Mouse (Mus musculus): Measurements from ENCODE around the gene Sema3c. TPM values are rescaled to one million over a fixed set of nuclear protein-coding genes. Genes with fewer than 3 reads are reported as not detected.

Sema3c gene
- total and polyA plus RNA-seq, 2 experiments from 2014 or later, result 12.8 to 26.8 TPM

- H3K9ac ChIP-seq (replicated peaks; ENCODE audit: low read length, poor library complexity, severe bottlenecking), result no peak overlapping the region
- no peak for ATAC-seq (ENCODE audit: low FRiP score)
- no peaks in the 10 kb centered on the region for H3K27me3 ChIP-seq (ENCODE audit: insufficient read depth, low read length)
- no peak overlapping the region for H3K4me2 ChIP-seq (ENCODE audit: low read depth, low read length, poor library complexity, severe bottlenecking)
- no peak for DNase-seq (ENCODE audit: low spot score)
- H3K4me3 ChIP-seq (ENCODE audit: low read depth, low read length), result no peak overlapping the region
- H3K4me1 ChIP-seq (ENCODE audit: insufficient read depth, low read length), result no peaks in the 10 kb centered on the region
- no peak for TF ChIP-seq CTCF (IDR thresholded peaks at IDR 0.05)
- no peaks in the 10 kb centered on the region for H3K36me3 ChIP-seq (ENCODE audit: insufficient read depth, low read length)
- H3K27ac ChIP-seq (ENCODE audit: low read depth, low read length), result no peak overlapping the region
- 87% methylated on average over 5 of the region's 5 CpGs for WGBS
- H3K9me3 ChIP-seq (ENCODE audit: low read length), result peaks cover 3% of the 10 kb centered on the region; the same call in 1 of the 2 replicates
These were observed 154.0 kb downstream of the Sema3c start for GRCm38 (mm10) chr5:17728047-17728446.

- H3K4me2 ChIP-seq (ENCODE audit: low read depth, low read length, poor library complexity, severe bottlenecking), result no peak overlapping the region
- WGBS, result 63% methylated on average over 3 of the region's 3 CpGs
- H3K4me1 ChIP-seq (ENCODE audit: insufficient read depth, low read length), result no peaks in the 10 kb centered on the region
- no peaks in the 10 kb centered on the region for H3K27me3 ChIP-seq (ENCODE audit: insufficient read depth, low read length)
- H3K27ac ChIP-seq (ENCODE audit: low read depth, low read length), result no peak overlapping the region
- TF ChIP-seq CTCF (IDR thresholded peaks at IDR 0.05), result no peak
- ATAC-seq (ENCODE audit: low FRiP score) (no peak), DNase-seq (ENCODE audit: low spot score) (no peak)
- no peak overlapping the region for H3K9ac ChIP-seq (replicated peaks; ENCODE audit: low read length, poor library complexity, severe bottlenecking)
- no peaks in the 10 kb centered on the region for H3K36me3 ChIP-seq (ENCODE audit: insufficient read depth, low read length)
- H3K4me3 ChIP-seq (ENCODE audit: low read depth, low read length), result no peak overlapping the region
- no peaks in the 10 kb centered on the region for H3K9me3 ChIP-seq (ENCODE audit: low read length)
These were observed 165.7 kb downstream of the Sema3c start for GRCm38 (mm10) chr5:17739805-17740204.

- Histone ChIP-seq H3K4me2 (ENCODE audit: low read depth, low read length, poor library complexity, severe bottlenecking) (no peak overlapping the region), H3K9me3 (ENCODE audit: low read length) (no peaks in the 10 kb centered on the region), H3K4me1 (ENCODE audit: insufficient read depth, low read length) (no peaks in the 10 kb centered on the region), H3K27me3 (ENCODE audit: insufficient read depth, low read length) (no peaks in the 10 kb centered on the region), H3K4me3 (ENCODE audit: low read depth, low read length) (no peak overlapping the region), H3K27ac (ENCODE audit: low read depth, low read length) (no peak overlapping the region), H3K36me3 (ENCODE audit: insufficient read depth, low read length) (no peaks in the 10 kb centered on the region), H3K9ac (replicated peaks; ENCODE audit: low read length, poor library complexity, severe bottlenecking) (no peak overlapping the region)
- no peak for TF ChIP-seq CTCF (IDR thresholded peaks at IDR 0.05)
- no peak for DNase-seq (ENCODE audit: low spot score)
- no peak for ATAC-seq (ENCODE audit: low FRiP score)
These were observed 172.4 kb downstream of the Sema3c start for GRCm38 (mm10) chr5:17746520-17746919.

- WGBS, result 47% methylated on average over 5 of the region's 5 CpGs
- Histone ChIP-seq H3K4me2 (ENCODE audit: low read depth, low read length, poor library complexity, severe bottlenecking) (no peak overlapping the region), H3K9me3 (ENCODE audit: low read length) (no peaks in the 10 kb centered on the region), H3K36me3 (ENCODE audit: insufficient read depth, low read length) (no peaks in the 10 kb centered on the region), H3K4me1 (ENCODE audit: insufficient read depth, low read length) (no peaks in the 10 kb centered on the region), H3K9ac (replicated peaks; ENCODE audit: low read length, poor library complexity, severe bottlenecking) (no peak overlapping the region), H3K4me3 (ENCODE audit: low read depth, low read length) (no peak overlapping the region), H3K27ac (ENCODE audit: low read depth, low read length) (no peak overlapping the region), H3K27me3 (ENCODE audit: insufficient read depth, low read length) (no peaks in the 10 kb centered on the region)
- no peak for TF ChIP-seq CTCF (IDR thresholded peaks at IDR 0.05)
- no peak for DNase-seq (ENCODE audit: low spot score)
- no peak for ATAC-seq (ENCODE audit: low FRiP score)
These were observed 173.1 kb downstream of the Sema3c start for GRCm38 (mm10) chr5:17747143-17747542.

GRCm38 (mm10) chr5:17748293-17748692 lies 174.2 kb downstream of the Sema3c start:
- no peak for TF ChIP-seq CTCF (IDR thresholded peaks at IDR 0.05)
- H3K4me3 ChIP-seq (ENCODE audit: low read depth, low read length), result no peak overlapping the region
- H3K27ac ChIP-seq (ENCODE audit: low read depth, low read length), result no peak overlapping the region
- DNase-seq (ENCODE audit: low spot score), result no peak
- no peaks in the 10 kb centered on the region for H3K36me3 ChIP-seq (ENCODE audit: insufficient read depth, low read length)
- WGBS, result 77% methylated on average over 3 of the region's 3 CpGs
- H3K9ac ChIP-seq (replicated peaks; ENCODE audit: low read length, poor library complexity, severe bottlenecking), result no peak overlapping the region
- H3K4me1 ChIP-seq (ENCODE audit: insufficient read depth, low read length), result no peaks in the 10 kb centered on the region
- no peaks in the 10 kb centered on the region for H3K27me3 ChIP-seq (ENCODE audit: insufficient read depth, low read length)
- H3K4me2 ChIP-seq (ENCODE audit: low read depth, low read length, poor library complexity, severe bottlenecking), result no peak overlapping the region
- no peaks in the 10 kb centered on the region for H3K9me3 ChIP-seq (ENCODE audit: low read length)
- no peak for ATAC-seq (ENCODE audit: low FRiP score)

- Histone ChIP-seq H3K4me2 (ENCODE audit: low read depth, low read length, poor library complexity, severe bottlenecking) (no peak overlapping the region), H3K27ac (ENCODE audit: low read depth, low read length) (no peak overlapping the region), H3K27me3 (ENCODE audit: insufficient read depth, low read length) (no peaks in the 10 kb centered on the region), H3K36me3 (ENCODE audit: insufficient read depth, low read length) (no peaks in the 10 kb centered on the region), H3K4me1 (ENCODE audit: insufficient read depth, low read length) (no peaks in the 10 kb centered on the region), H3K9ac (replicated peaks; ENCODE audit: low read length, poor library complexity, severe bottlenecking) (no peak overlapping the region), H3K9me3 (ENCODE audit: low read length) (no peaks in the 10 kb centered on the region), H3K4me3 (ENCODE audit: low read depth, low read length) (no peak overlapping the region)
- TF ChIP-seq CTCF (IDR thresholded peaks at IDR 0.05), result no peak
- DNase-seq (ENCODE audit: low spot score) (no peak), ATAC-seq (ENCODE audit: low FRiP score) (no peak)
- 89% methylated on average over 7 of the region's 7 CpGs for WGBS
These were observed 179.5 kb downstream of the Sema3c start for GRCm38 (mm10) chr5:17753471-17754005.

All from midbrain, postnatal 0 days (tissue).